Mouse (Mus musculus) lung, postnatal 0 days (tissue): ENCODE measurements around the gene Gfap.

Source experiments
- CTCF ChIP-seq: IDR thresholded peaks from 2 replicates; pipeline ENCODE4 v1.5.1; 2016; ENCODE audit warnings: antibody characterized with exemption, mild to moderate bottlenecking
- EP300 ChIP-seq: IDR thresholded peaks from 2 replicates; pipeline ENCODE4 v1.6.1; 2016; ENCODE audit warnings: antibody characterized with exemption, mild to moderate bottlenecking, control low read depth

GRCm38 (mm10) chr11:102925351-102925717, 24.6 kb upstream of the Gfap start:
- peak; percentile 58 for TF ChIP-seq CTCF
- TF ChIP-seq EP300, result no peak
